Mouse (Mus musculus) megakaryocyte-erythroid progenitor cell, adult 5 weeks (primary cell): ENCODE measurements around the gene Olfr1448. TPM values are rescaled to one million over a fixed set of nuclear protein-coding genes. Genes with fewer than 3 reads are reported as not detected.

Experiments
- polyA plus RNA-seq: library from polyadenylated mRNA; stranded (reverse); fragments of >175 nt; gene quantifications from 2 replicates; pipeline ENCODE4 v1.2.3, GENCODE M21; 2012

Olfr1448 gene
- not detected in 2 replicates for polyA plus RNA-seq

GRCm38 (mm10) chr19:12924319-12924718 lies at the start of gene Olfr1448:
Gene Olfr1448, minus strand, starts transcription at chr19:12924419.

GRCm38 (mm10) chr19:12949958-12950357 lies 25.7 kb upstream of the Olfr1448 start, which contains the start of gene Olfr1450:
Gene Olfr1450, plus strand, starts transcription at chr19:12950258.

GRCm38 (mm10) chr19:12930540-12930939 lies 6.3 kb upstream of the Olfr1448 start, which contains the start of gene Olfr1449:
Gene Olfr1449, plus strand, starts transcription at chr19:12930840.

GRCm38 (mm10) chr19:12903643-12904042 lies 20.6 kb downstream of the Olfr1448 start, which contains the start of gene Olfr1447:
Gene Olfr1447, minus strand, starts transcription at chr19:12903743.

GRCm38 (mm10) chr19:12893424-12893823 lies 30.8 kb downstream of the Olfr1448 start, which contains the start of gene Olfr1446:
Gene Olfr1446, minus strand, starts transcription at chr19:12893524.

GRCm38 (mm10) chr19:12883555-12883954 lies 40.7 kb downstream of the Olfr1448 start, which contains the start of gene Olfr1445:
Gene Olfr1445, plus strand, starts transcription at chr19:12883855.

Other genes starting within 250 kb of the Olfr1448 start
- not detected in 2 replicates for gene Olfr1443, start 246.3 kb downstream of the Olfr1448 start, polyA plus RNA-seq
- gene Keg1, start 228.6 kb downstream of the Olfr1448 start, polyA plus RNA-seq: not detected in 2 replicates
- 0.10 and 0.22 TPM in 2 replicates for gene Cntf, start 158.8 kb downstream of the Olfr1448 start, polyA plus RNA-seq
- 35.3 and 51.8 TPM in 2 replicates for gene Zfp91, start 128.3 kb downstream of the Olfr1448 start, polyA plus RNA-seq
- 0.18 and 0.88 TPM in 2 replicates for gene Lpxn, start 128.2 kb downstream of the Olfr1448 start, polyA plus RNA-seq
- not detected in 2 replicates for gene Gm5244, start 77.7 kb downstream of the Olfr1448 start, polyA plus RNA-seq
- not detected in 2 replicates for gene Olfr1444, start 67.1 kb downstream of the Olfr1448 start, polyA plus RNA-seq
- gene Olfr1445, start 40.6 kb downstream of the Olfr1448 start, polyA plus RNA-seq: not detected in 2 replicates
- not detected in 2 replicates for gene Olfr1446, start 30.9 kb downstream of the Olfr1448 start, polyA plus RNA-seq
- not detected in 2 replicates for gene Olfr1447, start 20.7 kb downstream of the Olfr1448 start, polyA plus RNA-seq
- not detected in 2 replicates for gene Olfr1449, start 6.4 kb upstream of the Olfr1448 start, polyA plus RNA-seq
- gene Olfr1450, start 25.8 kb upstream of the Olfr1448 start, polyA plus RNA-seq: not detected in 2 replicates
- gene Olfr1451, start 70.6 kb upstream of the Olfr1448 start, polyA plus RNA-seq: not detected in 2 replicates
- gene Olfr1453, start 103.9 kb upstream of the Olfr1448 start, polyA plus RNA-seq: not detected in 2 replicates
- not detected in 2 replicates for gene Olfr1454, start 136.2 kb upstream of the Olfr1448 start, polyA plus RNA-seq
- gene Olfr1457, start 173.5 kb upstream of the Olfr1448 start, polyA plus RNA-seq: not detected in 2 replicates
- not detected in 2 replicates for gene Olfr1458, start 182.4 kb upstream of the Olfr1448 start, polyA plus RNA-seq
- gene Olfr1459, start 225.1 kb upstream of the Olfr1448 start, polyA plus RNA-seq: not detected in 2 replicates
- not detected in 2 replicates for gene Olfr1461, start 238.6 kb upstream of the Olfr1448 start, polyA plus RNA-seq